Mouse (Mus musculus): ENCODE measurements around the gene Rab15. TPM values are rescaled to one million over a fixed set of nuclear protein-coding genes. Genes with fewer than 3 reads are reported as not detected.

Rab15 gene
- polyA plus RNA-seq, 1 experiment from 2014 or later: 2.0 TPM

DNA sequence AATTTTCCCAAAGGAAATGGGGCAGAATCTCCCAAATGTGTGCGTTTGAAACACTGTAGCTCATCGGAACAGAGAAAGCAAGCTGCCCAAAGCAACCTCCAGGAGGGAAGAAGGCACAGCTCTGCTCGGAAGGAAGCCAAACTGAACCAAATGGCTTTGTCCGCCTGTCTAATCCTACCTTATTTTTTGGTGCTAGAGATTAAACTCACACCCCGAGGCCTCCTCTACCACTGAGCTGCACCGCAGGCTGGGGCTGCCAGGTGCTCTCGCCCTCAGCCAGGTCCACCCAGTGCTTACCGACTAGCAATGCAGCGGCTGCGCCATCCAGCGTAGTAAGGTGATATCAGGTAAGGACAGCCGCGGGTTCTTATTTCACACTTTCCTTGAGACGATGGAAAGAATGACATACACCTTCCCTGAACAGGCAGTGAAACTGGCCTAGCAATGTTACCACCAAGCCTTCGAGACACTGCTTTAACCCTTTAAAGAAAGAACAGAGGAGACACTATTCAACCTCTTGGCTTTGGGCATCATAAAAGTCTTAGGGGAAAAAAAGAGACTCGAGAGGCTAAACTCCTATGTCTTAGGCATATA is 71.7 kb downstream of the Rab15 start:
- Histone ChIP-seq H3K27me3 (ENCODE audit: control insufficient read depth, insufficient read depth, low read length) (no peaks in the 10 kb centered on the region), H3K36me3 (ENCODE audit: control insufficient read depth, insufficient read depth, low read length) (no peaks in the 10 kb centered on the region), H3K9ac (ENCODE audit: low read length) (no peak overlapping the region), H3K4me2 (ENCODE audit: low read length) (no peak overlapping the region), H3K4me1 (ENCODE audit: control insufficient read depth in 2 of 2, insufficient read depth in 2 of 2, low read length in 2 of 2) (no peaks in the 10 kb centered on the region), H3K27ac (replicated peaks in 1 of 2; ENCODE audit: control insufficient read depth in 1 of 2, insufficient read depth in 1 of 2, low read depth in 2 of 2, low read length in 2 of 2) (no peak overlapping the region), H3K4me3 (ENCODE audit: control insufficient read depth in 1 of 2, insufficient read depth in 1 of 2, low read depth in 1 of 2, low read length in 2 of 2) (no peak overlapping the region), H3K9me3 (ENCODE audit: control insufficient read depth, low read length) (no peaks in the 10 kb centered on the region)
- no peak for ATAC-seq (ENCODE audit: insufficient number of reproducible peaks, insufficient read depth, low FRiP score, low read depth)
- 74% methylated on average over 16 of the region's 16 CpGs for WGBS

Other genes with a start within 250 kb of the Rab15 start
- 7.4 and 8.0 TPM in 2 replicates for gene Sptb, start 112.4 kb downstream of the Rab15 start, polyA plus RNA-seq (2014; fragmentation: Nextera tagmentation; extraction: Ambion mirVana)
- gene Churc1, start 57.4 kb downstream of the Rab15 start, polyA plus RNA-seq (2014; fragmentation: Nextera tagmentation; extraction: Ambion mirVana): 224 and 228 TPM in 2 replicates
- gene Fntb, start 57.3 kb downstream of the Rab15 start, polyA plus RNA-seq (2014; fragmentation: Nextera tagmentation; extraction: Ambion mirVana): 24.5 and 27.4 TPM in 2 replicates
- gene Gpx2, start 27.4 kb downstream of the Rab15 start, polyA plus RNA-seq (2014; fragmentation: Nextera tagmentation; extraction: Ambion mirVana): not detected in 2 replicates
- 10.9 and 21.7 TPM in 2 replicates for gene Max, start 139.3 kb upstream of the Rab15 start, polyA plus RNA-seq (2014; fragmentation: Nextera tagmentation; extraction: Ambion mirVana)

Measured in heart, embryonic 14.5 days (tissue).